Mouse (Mus musculus): ENCODE data around the gene Ndufs2. TPM values are rescaled to one million over a fixed set of nuclear protein-coding genes. Genes with fewer than 3 reads are reported as not detected.

Ndufs2 gene
- total RNA-seq, 2 experiments from 2014 or later, result 258 to 278 TPM

GRCm38 (mm10) chr1:171280250-171280915 is 29.2 kb upstream of the Ndufs2 start:
- no peak for DNase-seq (ENCODE audit: low spot score in 2 of 2)
- intact Hi-C loops (cut with DNase I), result no loop called here

- DNase-seq (ENCODE audit: low spot score in 2 of 2), result no peak
- intact Hi-C loops (cut with DNase I), result no loop called here
Measured at GRCm38 (mm10) chr1:171279721-171280120, 28.5 kb upstream of the Ndufs2 start.

- no peak for DNase-seq (ENCODE audit: low spot score in 2 of 2)
- intact Hi-C loops (cut with DNase I), result no loop called here
Measured at GRCm38 (mm10) chr1:171279012-171279705, 28.0 kb upstream of the Ndufs2 start.

GRCm38 (mm10) chr1:171278436-171278835 is 27.2 kb upstream of the Ndufs2 start:
- intact Hi-C loops (cut with DNase I), result no loop called here
- DNase-seq (ENCODE audit: low spot score in 2 of 2), result no peak

- intact Hi-C loops (cut with DNase I), result no loop called here
- DNase-seq (ENCODE audit: low spot score in 2 of 2), result no peak
Measured at GRCm38 (mm10) chr1:171277736-171278135, 26.5 kb upstream of the Ndufs2 start.

- DNase-seq (ENCODE audit: low spot score in 2 of 2), result no peak
- intact Hi-C loops (cut with DNase I), result no loop called here
Measured at GRCm38 (mm10) chr1:171276110-171276748, 25.0 kb upstream of the Ndufs2 start.

GRCm38 (mm10) chr1:171275144-171275734 is 24.1 kb upstream of the Ndufs2 start:
- no peak for DNase-seq (ENCODE audit: low spot score in 2 of 2)
- intact Hi-C loops (cut with DNase I), result no loop called here

- intact Hi-C loops (cut with DNase I), result no loop called here
- no peak for DNase-seq (ENCODE audit: low spot score in 2 of 2)
Measured at GRCm38 (mm10) chr1:171274171-171274570, 23.0 kb upstream of the Ndufs2 start.

- intact Hi-C loops (cut with DNase I), result no loop called here
- DNase-seq (ENCODE audit: low spot score in 2 of 2), result no peak
Measured at GRCm38 (mm10) chr1:171272086-171272485, 20.9 kb upstream of the Ndufs2 start.

- intact Hi-C loops (cut with DNase I), result no loop called here
- no peak for DNase-seq (ENCODE audit: low spot score in 2 of 2)
Measured at GRCm38 (mm10) chr1:171271622-171272021, 20.4 kb upstream of the Ndufs2 start.

GRCm38 (mm10) chr1:171271196-171271595 is 20.0 kb upstream of the Ndufs2 start:
- intact Hi-C loops (cut with DNase I), result no loop called here
- DNase-seq (ENCODE audit: low spot score in 2 of 2), result no peak

- intact Hi-C loops (cut with DNase I), result no loop called here
Measured at GRCm38 (mm10) chr1:171270573-171270900, 19.3 kb upstream of the Ndufs2 start.

GRCm38 (mm10) chr1:171269848-171270572 is 18.8 kb upstream of the Ndufs2 start, which contains the start of gene B4galt3:
B4galt3 (plus strand) TSS chr1:171270328.
- DNase-seq (ENCODE audit: low spot score in 2 of 2), result peak; percentile 95 to 96
- intact Hi-C loops (cut with DNase I), result no loop called here

More at GRCm38 (mm10) chr1:171270573-171270900, 19.3 kb upstream of the Ndufs2 start:
- DNase-seq (ENCODE audit: low spot score in 2 of 2), result no peak

- DNase-seq (ENCODE audit: low spot score in 2 of 2), result no peak
- intact Hi-C loops (cut with DNase I), result no loop called here
Measured at GRCm38 (mm10) chr1:171268341-171268740, 17.2 kb upstream of the Ndufs2 start.

- intact Hi-C loops (cut with DNase I), result no loop called here
- peak in 1 of 2 experiments; percentile 84 for DNase-seq (ENCODE audit: low spot score in 2 of 2)
Measured at GRCm38 (mm10) chr1:171265971-171266744, 15.0 kb upstream of the Ndufs2 start.

GRCm38 (mm10) chr1:171263666-171264461 is 12.7 kb upstream of the Ndufs2 start:
- intact Hi-C loops (cut with DNase I), result no loop called here

GRCm38 (mm10) chr1:171263185-171263611 is 12.0 kb upstream of the Ndufs2 start:
- intact Hi-C loops (cut with DNase I), result no loop called here
- peak; percentile 42 to 76 for DNase-seq (ENCODE audit: low spot score in 2 of 2)

More at GRCm38 (mm10) chr1:171263666-171264461, 12.7 kb upstream of the Ndufs2 start:
- DNase-seq (ENCODE audit: low spot score in 2 of 2), result no peak

- DNase-seq (ENCODE audit: low spot score in 2 of 2), result peak; percentile 83 to 95
- intact Hi-C loops (cut with DNase I), result no loop called here
Measured at GRCm38 (mm10) chr1:171262594-171263130, 11.5 kb upstream of the Ndufs2 start.
